Comparison of ENCODE assay signal across 7 mouse cellular contexts in the genomic region with DNA sequence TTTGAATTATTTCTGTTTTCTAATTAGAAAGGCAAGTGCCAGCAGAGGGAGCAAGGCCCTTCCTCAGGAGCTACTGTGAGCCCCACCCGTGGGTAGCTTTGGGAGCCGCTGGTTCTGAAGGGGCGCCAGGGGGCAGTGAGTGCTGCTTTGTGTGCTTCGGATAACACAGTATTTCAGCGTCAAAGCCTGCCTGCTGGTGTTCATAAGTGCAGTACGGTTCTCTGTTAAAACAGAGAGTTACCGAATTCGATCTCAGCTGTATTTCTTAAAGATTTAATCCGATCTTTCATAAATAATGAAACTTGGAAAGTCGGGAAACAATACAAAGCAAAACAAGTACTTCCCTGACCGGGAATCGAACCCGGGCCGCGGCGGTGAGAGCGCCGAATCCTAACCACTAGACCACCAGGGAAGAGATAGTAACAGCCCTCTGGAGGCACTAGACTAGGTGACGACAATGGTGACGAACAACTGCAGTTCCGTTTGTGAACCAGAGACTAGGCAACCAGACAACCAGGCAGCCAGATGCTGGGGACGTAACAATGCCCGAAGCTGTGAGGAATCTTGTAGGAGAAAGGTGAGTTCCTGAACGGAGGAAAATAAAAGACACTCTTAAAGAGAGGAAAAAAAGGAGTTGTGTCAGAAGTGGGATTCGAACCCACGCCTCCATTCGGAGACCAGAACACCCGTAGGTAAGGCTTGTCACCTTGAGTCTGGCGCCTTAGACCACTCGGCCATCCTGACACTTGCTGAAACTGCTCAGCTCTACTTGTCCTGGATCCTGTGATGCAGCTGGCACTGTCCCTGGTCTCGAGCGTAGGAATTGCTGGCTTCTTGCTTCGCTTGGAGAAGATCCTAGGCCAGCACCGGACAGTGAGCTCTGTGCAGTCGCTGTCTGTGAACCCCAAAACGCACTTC. TPM values are rescaled to one million over a fixed set of nuclear protein-coding genes. Genes with fewer than 3 reads are reported as not detected.
DNase-seq lines count a peak whose midpoint lies in the region; ATAC-seq lines count a peak whose summit lies in the region.

No protein-coding gene starts in this region.

- peak overlapping the region; percentile 54 for H3K4me3 ChIP-seq in embryonic facial prominence, embryonic 12.5 days
- peak overlapping the region; percentile 55 for H3K4me3 ChIP-seq in limb, embryonic 11.5 days (ENCODE audit: low read depth, low read length)
- peak overlapping the region; percentile 62 for H3K4me3 ChIP-seq in midbrain, embryonic 14.5 days (replicated peaks; ENCODE audit: low read depth, low read length)

- peaks cover 13% of the 10 kb centered on the region for H3K4me1 ChIP-seq in embryonic facial prominence, embryonic 12.5 days
- H3K4me1 ChIP-seq in limb, embryonic 11.5 days (ENCODE audit: control insufficient read depth, insufficient read depth, low read length) = no peaks in the 10 kb centered on the region
- H3K4me1 ChIP-seq in midbrain, embryonic 14.5 days (ENCODE audit: control insufficient read depth, insufficient read depth, low read length) = peaks cover 5% of the 10 kb centered on the region; the same call in 1 of the 2 replicates

- DNase-seq in adrenal gland, postnatal 25 days = peak; percentile 93
- peak; percentile 99 for DNase-seq in heart, adult 11 months
- DNase-seq in kidney, adult 18-20 months = peak; percentile 99
- DNase-seq in limb, embryonic 11.5 days (ENCODE audit: low spot score) = peak; percentile 100
- peak; percentile 96 for DNase-seq in midbrain, embryonic 14.5 days
- peak; percentile 88 to 96 for DNase-seq in spleen, adult 18-20 months

- no peaks in the 10 kb centered on the region for H3K27me3 ChIP-seq in embryonic facial prominence, embryonic 12.5 days
- no peaks in the 10 kb centered on the region for H3K27me3 ChIP-seq in limb, embryonic 11.5 days (ENCODE audit: control insufficient read depth, insufficient read depth, low read length)
- H3K27me3 ChIP-seq in midbrain, embryonic 14.5 days (ENCODE audit: control insufficient read depth, insufficient read depth, low read length) = no peaks in the 10 kb centered on the region

- ATAC-seq in embryonic facial prominence, embryonic 12.5 days (ENCODE audit: insufficient number of reproducible peaks, insufficient read depth, low FRiP score, low TSS enrichment) = peak; percentile 90
- ATAC-seq in limb, embryonic 11.5 days (ENCODE audit: insufficient number of reproducible peaks, low FRiP score, low TSS enrichment, low read depth) = peak; percentile 87
- ATAC-seq in midbrain, embryonic 14.5 days (ENCODE audit: low FRiP score, low TSS enrichment) = peak; percentile 90

- WGBS in embryonic facial prominence, embryonic 12.5 days = under 1% methylated on average over 36 of the region's 36 CpGs
- WGBS in limb, embryonic 11.5 days = under 1% methylated on average over 36 of the region's 36 CpGs
- under 1% methylated on average over 36 of the region's 36 CpGs for WGBS in midbrain, embryonic 14.5 days

- peak overlapping the region; percentile 93 for H3K27ac ChIP-seq in embryonic facial prominence, embryonic 12.5 days
- H3K27ac ChIP-seq in limb, embryonic 11.5 days (replicated peaks; ENCODE audit: low read depth, low read length) = peak overlapping the region; percentile 65
- H3K27ac ChIP-seq in midbrain, embryonic 14.5 days (replicated peaks; ENCODE audit: low read depth, low read length) = peak overlapping the region; percentile 86

- peak overlapping the region; percentile 53 for H3K9ac ChIP-seq in embryonic facial prominence, embryonic 12.5 days
- H3K9ac ChIP-seq in limb, embryonic 11.5 days (ENCODE audit: low read length) = peak overlapping the region; percentile 55
- peak overlapping the region; percentile 50 for H3K9ac ChIP-seq in midbrain, embryonic 14.5 days (replicated peaks; ENCODE audit: low read length)

- no peaks in the 10 kb centered on the region for H3K9me3 ChIP-seq in embryonic facial prominence, embryonic 12.5 days
- no peaks in the 10 kb centered on the region for H3K9me3 ChIP-seq in limb, embryonic 11.5 days (ENCODE audit: control insufficient read depth, low read length)
- H3K9me3 ChIP-seq in midbrain, embryonic 14.5 days (ENCODE audit: control insufficient read depth, low read length) = no peaks in the 10 kb centered on the region

- peak overlapping the region; percentile 54 for H3K4me2 ChIP-seq in embryonic facial prominence, embryonic 12.5 days (replicated peaks)
- peak overlapping the region; percentile 51 for H3K4me2 ChIP-seq in limb, embryonic 11.5 days (ENCODE audit: low read depth, severe bottlenecking)
- peak overlapping the region; percentile 66 for H3K4me2 ChIP-seq in midbrain, embryonic 14.5 days (ENCODE audit: low read length)

- H3K36me3 ChIP-seq in embryonic facial prominence, embryonic 12.5 days = no peaks in the 10 kb centered on the region
- H3K36me3 ChIP-seq in limb, embryonic 11.5 days (ENCODE audit: control insufficient read depth, insufficient read depth, low read length) = no peaks in the 10 kb centered on the region
- H3K36me3 ChIP-seq in midbrain, embryonic 14.5 days (ENCODE audit: control insufficient read depth, insufficient read depth, low read length) = no peaks in the 10 kb centered on the region

RNA-seq across cellular contexts. Expression of gene Zfp692, which starts 4.8 kb away (rescaled TPM):
- total RNA-seq in adrenal gland, postnatal 25 days (2021) = 14.4 and 17.3 TPM in 2 replicates
- 27.4 and 29.7 TPM in 2 replicates for polyA plus RNA-seq in embryonic facial prominence, embryonic 12.5 days (2016; fragmentation: Nextera tagmentation; extraction: Ambion mirVana)
- 12.5 and 14.2 TPM in 2 replicates for polyA plus RNA-seq in limb, embryonic 11.5 days (2014; fragmentation: Nextera tagmentation; extraction: Ambion mirVana)
- polyA plus RNA-seq in midbrain, embryonic 14.5 days (2014; fragmentation: Nextera tagmentation; extraction: Ambion mirVana) = 14.2 and 24.9 TPM in 2 replicates

RNA-seq across cellular contexts. Expression of gene 4930438A08Rik, which starts 27.5 kb away (rescaled TPM):
- total RNA-seq in adrenal gland, postnatal 25 days (2021) = not detected in 2 replicates
- polyA plus RNA-seq in embryonic facial prominence, embryonic 12.5 days (2016; fragmentation: Nextera tagmentation; extraction: Ambion mirVana) = 0.08 TPM in 1 of 2 replicates, not detected in the other
- not detected in 2 replicates for polyA plus RNA-seq in limb, embryonic 11.5 days (2014; fragmentation: Nextera tagmentation; extraction: Ambion mirVana)
- polyA plus RNA-seq in midbrain, embryonic 14.5 days (2014; fragmentation: Nextera tagmentation; extraction: Ambion mirVana) = not detected in 2 replicates

RNA-seq across cellular contexts. Expression of gene Zfp672, which starts 28.0 kb away (rescaled TPM):
- total RNA-seq in adrenal gland, postnatal 25 days (2021) = 53.1 and 53.4 TPM in 2 replicates
- 38.7 and 40.8 TPM in 2 replicates for polyA plus RNA-seq in embryonic facial prominence, embryonic 12.5 days (2016; fragmentation: Nextera tagmentation; extraction: Ambion mirVana)
- polyA plus RNA-seq in limb, embryonic 11.5 days (2014; fragmentation: Nextera tagmentation; extraction: Ambion mirVana) = 24.6 and 28.2 TPM in 2 replicates
- polyA plus RNA-seq in midbrain, embryonic 14.5 days (2014; fragmentation: Nextera tagmentation; extraction: Ambion mirVana) = 38.1 and 43.3 TPM in 2 replicates

RNA-seq across cellular contexts. Expression of gene Sh3bp5l, which starts 28.4 kb away (rescaled TPM):
- 41.7 and 64.5 TPM in 2 replicates for total RNA-seq in adrenal gland, postnatal 25 days (2021)
- polyA plus RNA-seq in embryonic facial prominence, embryonic 12.5 days (2016; fragmentation: Nextera tagmentation; extraction: Ambion mirVana) = 38.2 and 40.6 TPM in 2 replicates
- polyA plus RNA-seq in limb, embryonic 11.5 days (2014; fragmentation: Nextera tagmentation; extraction: Ambion mirVana) = 27.0 and 27.7 TPM in 2 replicates
- polyA plus RNA-seq in midbrain, embryonic 14.5 days (2014; fragmentation: Nextera tagmentation; extraction: Ambion mirVana) = 39.6 and 40.7 TPM in 2 replicates

Comparison
In these comparisons a context has a peak if more than half of its experiments do, and no peak if none do; other contexts are left out.
1. Peak in every context shown above with its lines: DNase-seq, ATAC-seq, H3K4me3 ChIP-seq and H3K27ac ChIP-seq.